Mouse (Mus musculus): ENCODE measurements around the gene Igsf9. TPM values are rescaled to one million over a fixed set of nuclear protein-coding genes. Genes with fewer than 3 reads are reported as not detected.

Gene Igsf9
- polyA plus RNA-seq, 1 experiment from 2014 or later = 0.24 TPM

GRCm38 (mm10) chr1:172509983-172510382 is 28.4 kb downstream of the Igsf9 start:
- H3K79me2 ChIP-seq (ENCODE audit: inconsistent target) = peaks cover 11% of the 10 kb centered on the region
- no peak overlapping the region for H3K4me3 ChIP-seq (ENCODE audit: inconsistent target)
- 56% methylated on average over 8 of the region's 8 CpGs for WGBS (ENCODE audit: missing documents)
- no peak overlapping the region for H3K27ac ChIP-seq
- H3K36me3 ChIP-seq (ENCODE audit: inconsistent target) = peaks cover 27% of the 10 kb centered on the region; the same call in 1 of the 2 replicates

- H3K4me3 ChIP-seq (ENCODE audit: inconsistent target) = no peak overlapping the region
- peaks cover 6% of the 10 kb centered on the region for H3K79me2 ChIP-seq (ENCODE audit: inconsistent target)
- H3K36me3 ChIP-seq (ENCODE audit: inconsistent target) = peaks cover 22% of the 10 kb centered on the region; the same call in 1 of the 2 replicates
- H3K27ac ChIP-seq = no peak overlapping the region
- WGBS (ENCODE audit: missing documents) = 84% methylated on average over 10 of the region's 13 CpGs
These were observed 28.9 kb downstream of the Igsf9 start for GRCm38 (mm10) chr1:172510421-172510972.

DNA sequence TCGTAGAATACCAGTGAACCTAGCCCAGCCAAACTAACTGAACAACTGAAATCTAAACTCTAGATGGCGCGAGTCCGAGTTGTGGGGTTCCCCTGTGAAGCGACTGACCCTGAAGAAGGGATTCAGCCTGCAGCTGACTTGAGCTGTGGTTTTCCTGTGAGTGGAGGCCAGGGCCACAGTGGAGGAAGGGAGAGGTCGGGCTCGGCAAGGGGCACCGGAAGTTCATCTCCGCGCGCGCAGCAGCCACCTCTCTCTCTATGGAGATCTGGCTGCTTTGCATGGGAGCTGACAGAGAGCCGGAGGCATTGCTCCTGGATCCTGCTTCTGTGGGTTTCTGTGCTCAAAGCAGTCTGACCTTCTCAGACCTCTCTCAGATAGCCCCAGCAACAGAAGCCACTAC is 31.4 kb downstream of the Igsf9 start:
- H3K27ac ChIP-seq = peak overlapping the region; percentile 98
- H3K36me3 ChIP-seq (ENCODE audit: inconsistent target) = no peaks in the 10 kb centered on the region; the same call in 1 of the 2 replicates
- peak overlapping the region; percentile 21 for H3K4me3 ChIP-seq (ENCODE audit: inconsistent target)
- WGBS (ENCODE audit: missing documents) = 3% methylated on average over 13 of the region's 13 CpGs
- H3K79me2 ChIP-seq (ENCODE audit: inconsistent target) = no peaks in the 10 kb centered on the region

GRCm38 (mm10) chr1:172513525-172514212 is 32.1 kb downstream of the Igsf9 start:
- 5% methylated on average over 17 of the region's 17 CpGs for WGBS (ENCODE audit: missing documents)
- Histone ChIP-seq H3K79me2 (ENCODE audit: inconsistent target) (no peaks in the 10 kb centered on the region), H3K36me3 (ENCODE audit: inconsistent target) (no peaks in the 10 kb centered on the region), H3K27ac (peak overlapping the region; percentile 98), H3K4me3 (ENCODE audit: inconsistent target) (peak overlapping the region; percentile 21)

- H3K36me3 ChIP-seq (ENCODE audit: inconsistent target) = no peaks in the 10 kb centered on the region
- WGBS (ENCODE audit: missing documents) = 3% methylated on average over 4 of the region's 4 CpGs
- no peak overlapping the region for H3K4me3 ChIP-seq (ENCODE audit: inconsistent target)
- H3K27ac ChIP-seq = peak overlapping the region; percentile 98
- H3K79me2 ChIP-seq (ENCODE audit: inconsistent target) = no peaks in the 10 kb centered on the region
These were observed 32.6 kb downstream of the Igsf9 start for GRCm38 (mm10) chr1:172514213-172514529.

DNA sequence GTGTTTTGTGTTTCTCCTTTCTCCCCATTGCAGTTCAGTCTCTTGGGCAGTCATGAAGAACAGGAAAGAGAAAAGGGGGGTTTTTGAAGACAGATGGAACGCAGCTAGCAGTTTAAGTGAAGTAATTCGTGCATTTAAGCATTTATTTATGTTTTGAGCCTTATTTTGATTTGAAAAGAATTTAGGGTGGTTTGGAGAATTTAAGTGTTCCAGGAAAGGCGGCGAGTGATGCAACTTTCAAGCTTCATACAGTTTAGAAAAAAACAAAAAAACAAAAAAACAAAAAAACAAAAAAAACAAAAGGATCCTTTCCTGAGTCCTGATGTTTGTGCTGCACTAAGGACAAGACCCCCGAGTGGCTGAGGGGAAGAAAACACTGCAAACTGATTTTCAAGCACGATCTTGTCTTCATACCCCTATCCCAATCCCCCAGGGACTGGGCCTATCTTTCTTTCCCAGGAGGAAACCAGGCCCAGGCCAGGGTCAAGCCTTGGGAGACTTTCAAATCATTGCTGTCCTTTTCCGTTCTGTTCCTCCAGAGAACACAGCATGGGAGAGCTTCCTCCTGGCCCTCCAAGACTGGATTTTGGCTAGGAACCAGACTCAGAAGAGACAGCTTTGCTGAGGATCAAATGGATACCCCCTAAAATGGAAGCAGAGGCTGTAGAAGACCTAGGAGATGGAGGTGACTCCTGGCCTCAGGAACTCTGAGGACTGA is 33.1 kb downstream of the Igsf9 start:
- Histone ChIP-seq H3K79me2 (ENCODE audit: inconsistent target) (no peaks in the 10 kb centered on the region), H3K4me3 (ENCODE audit: inconsistent target) (no peak overlapping the region), H3K27ac (peak overlapping the region; percentile 98), H3K36me3 (ENCODE audit: inconsistent target) (no peaks in the 10 kb centered on the region)
- WGBS (ENCODE audit: missing documents) = 32% methylated on average over 7 of the region's 7 CpGs

- no peak overlapping the region for H3K4me3 ChIP-seq (ENCODE audit: inconsistent target)
- H3K36me3 ChIP-seq (ENCODE audit: inconsistent target) = no peaks in the 10 kb centered on the region
- peak overlapping the region; percentile 98 for H3K27ac ChIP-seq
- no peaks in the 10 kb centered on the region for H3K79me2 ChIP-seq (ENCODE audit: inconsistent target)
- 29% methylated on average over 1 of the region's 1 CpGs for WGBS (ENCODE audit: missing documents)
These were observed 33.8 kb downstream of the Igsf9 start for GRCm38 (mm10) chr1:172515396-172515795.

- no peak overlapping the region for H3K27ac ChIP-seq
- WGBS (ENCODE audit: missing documents) = 80% methylated on average over 4 of the region's 4 CpGs
These were observed 36.4 kb downstream of the Igsf9 start for GRCm38 (mm10) chr1:172518013-172518412.

DNA sequence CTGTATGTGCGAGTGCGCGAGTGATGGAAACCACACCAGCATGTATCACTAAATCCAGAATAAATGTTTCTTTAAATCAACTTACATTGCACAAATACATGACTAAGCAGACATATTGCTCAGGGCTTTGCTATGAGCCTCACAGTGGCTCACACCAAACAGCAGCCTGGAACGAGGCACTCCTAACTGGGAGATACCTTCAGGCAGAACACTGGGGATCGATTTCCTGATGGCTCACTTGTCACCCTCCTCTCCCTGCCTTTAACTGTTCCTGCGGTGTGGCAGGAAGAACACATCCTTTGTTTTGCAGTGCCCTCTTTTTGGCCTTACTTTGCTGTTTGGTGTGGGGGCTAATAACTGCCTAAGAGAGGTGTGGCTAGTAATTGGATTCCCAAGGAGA is 38.1 kb downstream of the Igsf9 start:
- no peaks in the 10 kb centered on the region for H3K36me3 ChIP-seq (ENCODE audit: inconsistent target)
- 73% methylated on average over 6 of the region's 6 CpGs for WGBS (ENCODE audit: missing documents)
- no peak overlapping the region for H3K4me3 ChIP-seq (ENCODE audit: inconsistent target)
- H3K79me2 ChIP-seq (ENCODE audit: inconsistent target) = no peaks in the 10 kb centered on the region
- H3K27ac ChIP-seq = no peak overlapping the region

More at GRCm38 (mm10) chr1:172518013-172518412, 36.4 kb downstream of the Igsf9 start:
- no peaks in the 10 kb centered on the region for H3K36me3 ChIP-seq (ENCODE audit: inconsistent target)
- no peaks in the 10 kb centered on the region for H3K79me2 ChIP-seq (ENCODE audit: inconsistent target)
- no peak overlapping the region for H3K4me3 ChIP-seq (ENCODE audit: inconsistent target)

DNA sequence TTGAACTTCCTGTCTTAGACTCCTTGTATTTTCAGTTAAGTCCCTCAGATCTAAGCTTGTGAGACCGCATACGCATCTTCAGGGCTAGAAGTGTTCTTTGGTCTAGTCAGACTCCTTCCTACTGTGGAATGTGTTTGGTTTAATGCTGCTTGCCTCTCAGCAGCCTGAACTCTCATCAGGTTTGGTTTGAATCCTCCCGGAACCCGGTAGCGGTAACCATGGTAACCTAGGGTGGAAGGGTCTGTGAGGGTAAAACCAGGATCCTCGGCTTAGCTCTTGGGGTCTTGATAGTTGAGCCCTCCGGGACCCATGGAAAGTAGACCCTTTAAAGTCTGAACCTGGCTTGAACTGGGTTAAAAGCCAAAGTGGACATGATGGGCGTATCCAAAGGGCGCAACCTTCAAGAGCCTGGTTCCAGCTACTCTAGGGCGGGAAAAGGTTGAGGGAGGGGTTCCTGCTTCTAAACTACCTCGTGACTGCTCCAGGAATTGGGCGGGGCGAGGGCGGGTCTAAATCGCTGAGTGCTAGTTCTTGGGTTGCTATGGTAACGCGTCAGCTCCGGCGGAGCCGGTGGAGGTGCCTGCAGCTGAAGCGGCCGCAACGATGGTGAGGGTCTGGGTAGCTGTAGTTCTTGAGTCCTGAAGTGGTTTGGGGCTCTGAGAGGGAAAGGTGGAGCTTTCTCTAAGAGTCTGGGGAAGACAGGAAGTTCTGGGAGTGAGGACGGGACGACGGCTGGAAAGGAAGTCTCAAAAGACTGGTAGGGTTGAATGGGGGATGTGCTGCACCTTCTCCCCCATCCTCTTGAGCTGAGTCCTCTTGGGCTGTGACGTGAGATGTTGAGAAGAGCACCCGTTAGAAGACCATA is 39.2 kb downstream of the Igsf9 start, which contains the start of gene Cfap45:
Gene Cfap45 (plus strand): TSS at position 226 of the 865 bp plus-strand sequence.
- 7% methylated on average over 28 of the region's 28 CpGs for WGBS (ENCODE audit: missing documents)
- Histone ChIP-seq H3K27ac (peak within 1 kb of the TSS; percentile 45), H3K79me2 (ENCODE audit: inconsistent target) (no peaks in the 10 kb centered on the region), H3K4me3 (ENCODE audit: inconsistent target) (peak within 1 kb of the TSS; percentile 33), H3K36me3 (ENCODE audit: inconsistent target) (no peaks in the 10 kb centered on the region)

DNA sequence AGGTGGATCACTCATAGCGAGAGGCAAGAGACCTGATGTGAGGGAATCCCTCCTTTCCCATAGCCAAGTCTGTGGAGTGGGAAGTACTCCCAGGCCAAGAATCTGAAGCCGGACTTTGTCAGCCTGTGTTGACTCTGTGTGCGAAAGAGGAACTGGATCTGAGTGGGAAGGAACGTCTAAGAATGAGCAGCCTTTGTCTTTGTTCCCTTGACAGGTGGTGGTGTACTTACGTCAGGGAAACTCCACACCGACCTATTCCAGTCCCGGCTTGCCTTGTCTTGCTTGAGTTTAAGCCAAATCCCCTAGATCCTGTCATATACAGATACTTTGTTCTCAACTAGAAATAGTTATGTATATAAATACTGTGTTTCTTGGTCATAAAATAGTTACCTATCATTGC is 40.9 kb downstream of the Igsf9 start:
- 11% methylated on average over 7 of the region's 7 CpGs for WGBS (ENCODE audit: missing documents)
- H3K27ac ChIP-seq = 0 out of 2 replicates have a peak overlapping the region, but pooled peaks have one; percentile 10
- no peak overlapping the region for H3K4me3 ChIP-seq (ENCODE audit: inconsistent target)
- H3K36me3 ChIP-seq (ENCODE audit: inconsistent target) = no peaks in the 10 kb centered on the region
- H3K79me2 ChIP-seq (ENCODE audit: inconsistent target) = no peaks in the 10 kb centered on the region

DNA sequence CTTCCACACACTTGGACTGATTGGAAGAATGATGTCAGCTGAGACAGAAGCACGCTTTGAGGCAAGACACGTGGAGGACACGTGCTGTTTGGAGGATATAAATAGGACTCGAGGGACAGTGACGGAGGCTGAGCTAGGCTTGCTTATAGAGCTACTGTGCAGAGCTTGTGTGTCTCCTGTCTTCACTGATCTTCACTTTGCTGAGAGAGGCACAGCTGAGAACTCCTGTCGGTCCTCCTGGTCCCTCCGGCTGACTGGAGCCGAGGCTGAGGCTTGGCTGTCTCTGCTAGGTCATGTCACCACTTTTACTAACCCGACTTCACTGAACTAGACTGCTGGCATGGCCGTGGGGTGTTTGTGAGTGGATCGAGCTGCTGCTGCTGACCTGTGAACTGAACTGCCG is 42.1 kb downstream of the Igsf9 start:
- Histone ChIP-seq H3K79me2 (ENCODE audit: inconsistent target) (no peaks in the 10 kb centered on the region), H3K36me3 (ENCODE audit: inconsistent target) (no peaks in the 10 kb centered on the region), H3K27ac (no peak overlapping the region), H3K4me3 (ENCODE audit: inconsistent target) (no peak overlapping the region)
- 82% methylated on average over 12 of the region's 12 CpGs for WGBS (ENCODE audit: missing documents)

DNA sequence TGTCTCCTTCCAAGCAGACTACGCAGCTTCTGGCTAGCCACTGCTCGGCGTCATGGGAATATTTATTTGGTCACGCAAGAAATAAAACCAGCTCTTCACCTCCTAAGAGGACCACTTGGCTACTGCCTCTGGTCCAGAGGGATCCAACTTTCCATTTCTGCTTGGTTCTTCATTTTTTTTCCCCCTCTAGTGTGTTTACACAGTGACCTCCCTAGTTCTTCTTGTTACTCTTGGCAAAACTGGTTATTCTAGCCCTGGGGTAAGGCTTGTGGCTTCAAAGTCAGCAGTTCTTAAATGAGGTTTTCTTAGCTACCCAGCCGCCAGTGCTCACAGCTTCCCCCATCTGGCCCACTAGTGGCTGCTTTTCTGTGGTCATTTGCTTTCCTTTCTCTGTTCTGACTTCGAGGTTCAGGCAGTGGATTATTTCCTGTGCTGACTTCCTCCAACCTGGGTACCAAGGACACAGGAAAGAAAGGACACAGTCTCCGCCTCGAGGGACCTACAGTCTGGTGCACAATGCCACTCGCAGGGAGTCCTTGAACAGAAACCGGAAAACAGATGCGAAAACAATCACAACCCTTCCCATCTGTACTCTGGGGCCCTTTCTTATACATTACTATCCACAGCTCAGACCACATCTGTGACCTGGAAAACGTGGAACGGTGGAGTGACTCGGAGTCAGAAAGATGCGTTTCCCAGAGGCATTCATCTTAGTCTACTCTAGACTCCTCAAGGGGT is 43.6 kb downstream of the Igsf9 start:
- Histone ChIP-seq H3K27ac (peak overlapping the region; percentile 77), H3K79me2 (ENCODE audit: inconsistent target) (no peaks in the 10 kb centered on the region), H3K4me3 (ENCODE audit: inconsistent target) (peak overlapping the region; percentile 3; the same call in 1 of the 2 replicates), H3K36me3 (ENCODE audit: inconsistent target) (no peaks in the 10 kb centered on the region)
- 4% methylated on average over 15 of the region's 15 CpGs for WGBS (ENCODE audit: missing documents)

DNA sequence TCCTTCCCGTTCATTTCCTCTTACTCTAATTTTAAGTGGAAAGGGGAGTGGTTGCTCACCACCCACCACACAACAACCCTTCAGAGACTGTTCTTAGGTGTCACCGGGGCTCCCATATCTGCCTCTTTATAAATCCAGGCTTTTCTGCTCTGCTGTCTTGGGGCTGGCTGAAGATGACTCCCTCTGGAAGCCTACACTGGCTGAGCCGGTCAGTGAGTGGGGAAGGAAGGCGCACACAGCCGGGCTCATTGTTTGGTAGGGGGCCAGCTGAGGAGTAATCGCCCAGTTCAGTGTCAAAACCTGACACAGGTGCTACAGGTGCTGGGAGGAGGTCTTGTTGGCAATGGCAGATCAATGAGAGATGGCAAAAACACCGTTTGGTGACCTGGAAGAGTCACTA is 44.4 kb downstream of the Igsf9 start:
- Histone ChIP-seq H3K27ac (no peak overlapping the region), H3K36me3 (ENCODE audit: inconsistent target) (no peaks in the 10 kb centered on the region), H3K4me3 (ENCODE audit: inconsistent target) (peak overlapping the region; percentile 1; the same call in 1 of the 2 replicates), H3K79me2 (ENCODE audit: inconsistent target) (no peaks in the 10 kb centered on the region)
- 19% methylated on average over 7 of the region's 7 CpGs for WGBS (ENCODE audit: missing documents)

All from macrophage (primary cell).